ENCODE assay signal across 15 mouse cellular contexts in genomic region chr2:160854687-160855086, GRCm38 (mm10). TPM values are rescaled to one million over a fixed set of nuclear protein-coding genes. Genes with fewer than 3 reads are reported as not detected.
DNase-seq lines count a peak whose midpoint lies in the region; ATAC-seq and TF ChIP-seq lines count a peak whose summit lies in the region.
"Had no signal": no experiment of that assay in that cellular context is flagged by ENCODE, and none has a peak within 500 bp of the region (broad histone marks: within the 10 kb centered on the region; RNA-seq: fewer than 3 reads in every experiment).

No protein-coding gene starts in this region.

- DNase-seq in cerebellum, adult 11 months = peak; percentile 25
- no peak for DNase-seq in cerebellum, postnatal 4 days (ENCODE audit: low spot score in 2 of 2)
- DNase-seq in cerebellum, adult 18-20 months = peak; percentile 63 to 65
- peak; percentile 57 to 83 for DNase-seq in layer of hippocampus, adult 2 months (ENCODE audit: low spot score in 2 of 2)
- peak; percentile 74 to 82 for DNase-seq in right cerebral cortex, adult 2 months (ENCODE audit: low spot score in 2 of 2)
- no peak for DNase-seq in natural killer cell, adult 2 months (ENCODE audit: low spot score in 2 of 2)
- DNase-seq in heart, adult 2 months = no peak
- DNase-seq: kidney, adult 18-20 months; lung, postnatal 4 days; thymus, adult 2 months had no signal

- no peak for ATAC-seq in hindbrain, embryonic 16.5 days
- ATAC-seq: midbrain, embryonic 15.5 days had no signal

- H3K79me2 ChIP-seq in heart, adult 2 months (replicated peaks; ENCODE audit: control insufficient read depth, insufficient read depth, low read length) = peaks cover 3% of the 10 kb centered on the region

- intact Hi-C loops in heart, adult 2 months (cut with DNase I) = no loop called here

- peak overlapping the region; percentile 57; the same call in 1 of the 2 replicates for H3K27ac ChIP-seq in layer of hippocampus, adult 2 months
- H3K27ac ChIP-seq in hindbrain, embryonic 16.5 days (ENCODE audit: low read depth, low read length) = no peak overlapping the region
- H3K27ac ChIP-seq in heart, adult 2 months = no peak overlapping the region
- H3K27ac ChIP-seq: hindbrain, embryonic 12.5 days; liver, embryonic 14.5 days; midbrain, embryonic 15.5 days had no signal

- no peaks in the 10 kb centered on the region for H3K9me3 ChIP-seq in hindbrain, embryonic 16.5 days (ENCODE audit: control insufficient read depth, low read length)
- H3K9me3 ChIP-seq: hindbrain, embryonic 12.5 days; midbrain, embryonic 15.5 days had no signal

- no peaks in the 10 kb centered on the region for H3K4me1 ChIP-seq in hindbrain, embryonic 16.5 days (ENCODE audit: control insufficient read depth, insufficient read depth, low read depth, low read length)
- peaks cover 8% of the 10 kb centered on the region for H3K4me1 ChIP-seq in heart, adult 2 months (ENCODE audit: control insufficient read depth, insufficient read depth, low read length)
- H3K4me1 ChIP-seq: hindbrain, embryonic 12.5 days; midbrain, embryonic 15.5 days had no signal

- no peak for TF ChIP-seq CTCF in layer of hippocampus, adult 2 months (conservative IDR thresholded peaks at IDR 0.05)
- no peak for TF ChIP-seq CTCF in heart, adult 2 months (IDR thresholded peaks at IDR 0.05)

- H3K9ac ChIP-seq in hindbrain, embryonic 16.5 days (ENCODE audit: low read depth, low read length) = no peak overlapping the region
- H3K9ac ChIP-seq in heart, adult 2 months (ENCODE audit: low read depth, low read length) = no peak overlapping the region
- H3K9ac ChIP-seq: hindbrain, embryonic 12.5 days; liver, embryonic 14.5 days; midbrain, embryonic 15.5 days had no signal

- TF ChIP-seq POLR2A in heart, adult 2 months (IDR thresholded peaks at IDR 0.05; ENCODE audit: insufficient read depth, low read depth, low read length) = no peak

- H3K4me2 ChIP-seq in hindbrain, embryonic 16.5 days (ENCODE audit: low read length) = no peak overlapping the region
- H3K4me2 ChIP-seq: heart, embryonic 11.5 days; hindbrain, embryonic 12.5 days; midbrain, embryonic 15.5 days had no signal

- H3K36me3 ChIP-seq in hindbrain, embryonic 16.5 days (ENCODE audit: control insufficient read depth, insufficient read depth, low read length) = no peaks in the 10 kb centered on the region
- H3K36me3 ChIP-seq in heart, adult 2 months (ENCODE audit: control insufficient read depth, insufficient read depth, low read length) = peaks cover 30% of the 10 kb centered on the region
- H3K36me3 ChIP-seq: hindbrain, embryonic 12.5 days; midbrain, embryonic 15.5 days had no signal

- TF ChIP-seq EP300 in heart, adult 2 months (IDR thresholded peaks at IDR 0.05; ENCODE audit: insufficient read depth, low read depth, low read length) = no peak

- H3K4me3 ChIP-seq in layer of hippocampus, adult 2 months = no peak overlapping the region
- no peak overlapping the region for H3K4me3 ChIP-seq in hindbrain, embryonic 16.5 days (ENCODE audit: low read length)
- no peak overlapping the region for H3K4me3 ChIP-seq in heart, adult 2 months
- H3K4me3 ChIP-seq: hindbrain, embryonic 12.5 days; midbrain, embryonic 15.5 days had no signal

- H3K27me3 ChIP-seq in hindbrain, embryonic 16.5 days (replicated peaks; ENCODE audit: control insufficient read depth, insufficient read depth, low read length) = no peaks in the 10 kb centered on the region
- no peaks in the 10 kb centered on the region for H3K27me3 ChIP-seq in heart, adult 2 months (ENCODE audit: control insufficient read depth, insufficient read depth, low read length)
- H3K27me3 ChIP-seq: hindbrain, embryonic 12.5 days; midbrain, embryonic 15.5 days had no signal

RNA-seq across cellular contexts. Expression of gene Zhx3, which starts 18.1 kb away (rescaled TPM):
- total RNA-seq in layer of hippocampus, adult 2 months (2021) = 100 to 1,000 TPM; 111 to 116 TPM
- 19.9 and 21.0 TPM in 2 replicates for polyA plus RNA-seq in hindbrain, embryonic 16.5 days (2015; fragmentation: Nextera tagmentation; extraction: Ambion mirVana)
- 10 to 100 TPM; 36.7 to 36.8 TPM for total RNA-seq in heart, adult 2 months (2021)
- polyA plus RNA-seq in heart, adult 2 months (2012; rRNA removed) = 7.9 and 14.0 TPM in 2 replicates

RNA-seq across cellular contexts. Expression of gene Lpin3, which starts 25.8 kb away (rescaled TPM):
- 1 to 10 TPM in 1 of 2 experiments, under 1 TPM in 1; 0.97 to 1.0 TPM for total RNA-seq in layer of hippocampus, adult 2 months (2021)
- 0.43 and 0.66 TPM in 2 replicates for polyA plus RNA-seq in hindbrain, embryonic 16.5 days (2015; fragmentation: Nextera tagmentation; extraction: Ambion mirVana)
- total RNA-seq in heart, adult 2 months (2021) = 1 to 10 TPM; 4.6 to 7.2 TPM
- polyA plus RNA-seq in heart, adult 2 months (2012; rRNA removed) = 4.4 and 5.4 TPM in 2 replicates

RNA-seq across cellular contexts. Expression of gene Emilin3, which starts 57.4 kb away (rescaled TPM):
- under 1 TPM; 0.28 to 0.29 TPM for total RNA-seq in layer of hippocampus, adult 2 months (2021)
- 0.70 and 1.3 TPM in 2 replicates for polyA plus RNA-seq in hindbrain, embryonic 16.5 days (2015; fragmentation: Nextera tagmentation; extraction: Ambion mirVana)
- total RNA-seq in heart, adult 2 months (2021) = 1 to 10 TPM; 1.5 to 2.8 TPM
- 0.04 TPM in 1 of 2 replicates, not detected in the other for polyA plus RNA-seq in heart, adult 2 months (2012; rRNA removed)

Comparison
In these comparisons a context has a peak if more than half of its experiments do, and no peak if none do; other contexts are left out.
1. DNase-seq: peak in cerebellum, adult 11 months (single experiment), cerebellum, adult 18-20 months (2 of 2), layer of hippocampus, adult 2 months (2 of 2) and right cerebral cortex, adult 2 months (2 of 2); none in cerebellum, postnatal 4 days (0 of 2), natural killer cell, adult 2 months (0 of 2) and heart, adult 2 months (0 of 2).